In the genomic region with DNA sequence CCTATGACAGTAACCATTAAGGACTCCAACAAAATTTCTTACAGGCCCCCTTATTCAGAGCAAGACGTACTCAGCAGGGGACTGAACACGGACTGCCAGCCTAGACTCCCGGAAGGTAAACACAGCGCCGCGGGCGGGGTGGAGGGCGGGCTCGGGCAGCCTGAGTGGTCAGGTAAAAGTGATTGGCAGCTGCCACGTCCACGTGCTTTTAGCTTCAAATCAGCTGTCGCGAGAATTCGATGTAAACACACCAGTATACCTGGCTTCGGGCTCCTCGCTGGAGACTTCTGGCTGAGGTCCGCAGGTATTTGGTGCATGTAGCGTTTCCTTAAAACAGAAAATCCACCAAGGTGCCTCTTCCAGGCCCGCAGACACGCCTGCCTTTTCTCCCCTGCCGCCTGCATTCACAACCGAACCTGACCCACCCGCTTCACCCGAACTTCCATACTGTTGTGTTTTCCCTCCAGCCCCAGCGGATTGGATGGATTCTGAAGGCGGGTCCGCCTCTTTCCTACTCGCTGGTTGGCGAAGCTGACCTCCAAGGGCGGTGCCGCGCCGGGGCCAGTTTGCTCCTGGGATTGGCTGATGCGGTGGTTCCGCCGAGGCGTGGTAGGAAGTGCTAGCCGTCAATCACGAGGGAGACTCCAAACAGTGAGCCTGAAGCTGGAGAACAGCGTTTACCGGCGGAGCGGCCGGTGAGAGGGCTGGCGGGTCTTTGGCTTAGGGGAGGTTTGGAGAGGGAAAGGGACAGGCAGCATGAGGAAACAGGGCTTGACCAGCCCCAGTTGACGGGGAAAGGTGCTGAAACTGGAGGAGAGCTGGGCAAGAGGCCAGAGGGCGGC, we compare ENCODE assay signal across 8 mouse cellular contexts. TPM values are rescaled to one million over a fixed set of nuclear protein-coding genes. Genes with fewer than 3 reads are reported as not detected.
DNase-seq lines count a peak whose midpoint lies in the region; ATAC-seq and TF ChIP-seq lines count a peak whose summit lies in the region.

A gene (plus strand): TSS at position 629 of the 842 bp plus-strand sequence.

- H3K27me3 ChIP-seq in E14TG2a.4 (ENCODE audit: insufficient read depth, low read length), result no peaks in the 10 kb centered on the region
- no peaks in the 10 kb centered on the region for H3K27me3 ChIP-seq in forebrain, embryonic 12.5 days
- H3K27me3 ChIP-seq in heart, postnatal 0 days (ENCODE audit: control insufficient read depth, insufficient read depth, low read length), result no peaks in the 10 kb centered on the region
- H3K27me3 ChIP-seq in liver, embryonic 16.5 days (ENCODE audit: control insufficient read depth, insufficient read depth, low read depth, low read length), result no peaks in the 10 kb centered on the region
- no peaks in the 10 kb centered on the region for H3K27me3 ChIP-seq in neural tube, embryonic 13.5 days
- H3K27me3 ChIP-seq in testis, adult 2 months (ENCODE audit: control insufficient read depth, insufficient read depth, low read length), result no peaks in the 10 kb centered on the region

- H3K27ac ChIP-seq in forebrain, embryonic 12.5 days, result no peak within 1 kb of the TSS
- peak within 1 kb of the TSS; percentile 77 for H3K27ac ChIP-seq in heart, postnatal 0 days (ENCODE audit: low read depth)
- H3K27ac ChIP-seq in liver, embryonic 16.5 days (ENCODE audit: low read length), result peak within 1 kb of the TSS; percentile 90
- H3K27ac ChIP-seq in neural tube, embryonic 13.5 days (replicated peaks), result peak within 1 kb of the TSS; percentile 56; the same call in 1 of the 2 replicates
- peak within 1 kb of the TSS; percentile 91 for H3K27ac ChIP-seq in testis, adult 2 months (ENCODE audit: control insufficient read depth, insufficient read depth, low read depth, low read length)

- H3K36me3 ChIP-seq in E14TG2a.4 (ENCODE audit: insufficient read depth, low read length), result peaks cover 32% of the 10 kb centered on the region
- no peaks in the 10 kb centered on the region for H3K36me3 ChIP-seq in forebrain, embryonic 12.5 days (replicated peaks)
- H3K36me3 ChIP-seq in heart, postnatal 0 days (replicated peaks; ENCODE audit: control insufficient read depth, insufficient read depth, low read length), result no peaks in the 10 kb centered on the region; the same call in 1 of the 2 replicates
- no peaks in the 10 kb centered on the region for H3K36me3 ChIP-seq in liver, embryonic 16.5 days (ENCODE audit: control insufficient read depth, insufficient read depth)
- H3K36me3 ChIP-seq in neural tube, embryonic 13.5 days, result peaks cover 11% of the 10 kb centered on the region
- no peaks in the 10 kb centered on the region; the same call in 1 of the 2 replicates for H3K36me3 ChIP-seq in testis, adult 2 months (ENCODE audit: control insufficient read depth, insufficient read depth, low read length)

- H3K9me3 ChIP-seq in E14TG2a.4 (ENCODE audit: low read length), result no peaks in the 10 kb centered on the region
- no peaks in the 10 kb centered on the region for H3K9me3 ChIP-seq in forebrain, embryonic 12.5 days
- H3K9me3 ChIP-seq in heart, postnatal 0 days (replicated peaks; ENCODE audit: control insufficient read depth, low read length), result no peaks in the 10 kb centered on the region
- H3K9me3 ChIP-seq in liver, embryonic 16.5 days (replicated peaks; ENCODE audit: control insufficient read depth, low read length), result no peaks in the 10 kb centered on the region
- H3K9me3 ChIP-seq in neural tube, embryonic 13.5 days, result no peaks in the 10 kb centered on the region

- peak within 1 kb of the TSS; percentile 94 for H3K4me2 ChIP-seq in forebrain, embryonic 12.5 days
- H3K4me2 ChIP-seq in heart, postnatal 0 days (ENCODE audit: low read depth, low read length), result peak within 1 kb of the TSS; percentile 82
- peak within 1 kb of the TSS; percentile 77 for H3K4me2 ChIP-seq in liver, embryonic 16.5 days (ENCODE audit: low read depth, low read length)
- H3K4me2 ChIP-seq in neural tube, embryonic 13.5 days, result peak within 1 kb of the TSS; percentile 90

- peaks cover 32% of the 10 kb centered on the region for H3K4me1 ChIP-seq in E14TG2a.4 (replicated peaks; ENCODE audit: low read depth, low read length)
- H3K4me1 ChIP-seq in forebrain, embryonic 12.5 days, result peaks cover 16% of the 10 kb centered on the region
- H3K4me1 ChIP-seq in heart, postnatal 0 days (ENCODE audit: control insufficient read depth, insufficient read depth), result no peaks in the 10 kb centered on the region
- peaks cover 24% of the 10 kb centered on the region for H3K4me1 ChIP-seq in liver, embryonic 16.5 days (ENCODE audit: control insufficient read depth, low read depth, low read length)
- peaks cover 12% of the 10 kb centered on the region for H3K4me1 ChIP-seq in neural tube, embryonic 13.5 days (replicated peaks)
- peaks cover 2% of the 10 kb centered on the region; the same call in 1 of the 2 replicates for H3K4me1 ChIP-seq in testis, adult 2 months (ENCODE audit: control insufficient read depth, insufficient read depth, low read length)

- peak; percentile 99 for ATAC-seq in forebrain, embryonic 12.5 days (ENCODE audit: low FRiP score)
- ATAC-seq in heart, postnatal 0 days (ENCODE audit: insufficient read depth, low read depth), result peak; percentile 99
- peak; percentile 96 for ATAC-seq in liver, embryonic 16.5 days (ENCODE audit: low read depth)
- ATAC-seq in neural tube, embryonic 13.5 days (ENCODE audit: low read depth), result peak; percentile 99

- WGBS in forebrain, embryonic 12.5 days, result under 1% methylated on average over 47 of the region's 47 CpGs
- WGBS in heart, postnatal 0 days, result under 1% methylated on average over 47 of the region's 47 CpGs
- WGBS in liver, embryonic 16.5 days (ENCODE audit: insufficient replicate concordance), result under 1% methylated on average over 47 of the region's 47 CpGs
- under 1% methylated on average over 47 of the region's 47 CpGs for WGBS in neural tube, embryonic 13.5 days

- TF ChIP-seq CTCF in E14TG2a.4 (conservative IDR thresholded peaks at IDR 0.05; ENCODE audit: low read length), result no peak
- no peak for TF ChIP-seq CTCF in heart, postnatal 0 days (IDR thresholded peaks at IDR 0.05; ENCODE audit: low read depth)
- no peak for TF ChIP-seq CTCF in testis, adult 2 months (IDR thresholded peaks at IDR 0.05; ENCODE audit: control insufficient read depth, insufficient read depth, insufficient replicate concordance, low read depth, low read length)

- TF ChIP-seq EP300 in heart, postnatal 0 days (IDR thresholded peaks at IDR 0.05; ENCODE audit: low read depth), result peak; percentile 91

- TF ChIP-seq POLR2A in testis, adult 2 months (IDR thresholded peaks at IDR 0.05; ENCODE audit: control insufficient read depth, low read depth, low read length), result peak; percentile 90

- peak within 1 kb of the TSS; percentile 95 for H3K4me3 ChIP-seq in E14TG2a.4 (replicated peaks; ENCODE audit: low read length)
- peak within 1 kb of the TSS; percentile 60 for H3K4me3 ChIP-seq in forebrain, embryonic 12.5 days (replicated peaks)
- peak within 1 kb of the TSS; percentile 73 for H3K4me3 ChIP-seq in heart, postnatal 0 days (ENCODE audit: low read depth, low read length)
- H3K4me3 ChIP-seq in liver, embryonic 16.5 days (ENCODE audit: low read depth, low read length), result peak within 1 kb of the TSS; percentile 91
- peak within 1 kb of the TSS; percentile 80 for H3K4me3 ChIP-seq in neural tube, embryonic 13.5 days
- peak within 1 kb of the TSS; percentile 91 for H3K4me3 ChIP-seq in testis, adult 2 months (ENCODE audit: control insufficient read depth, low read depth, low read length)

- H3K9ac ChIP-seq in forebrain, embryonic 12.5 days, result peak within 1 kb of the TSS; percentile 69
- H3K9ac ChIP-seq in heart, postnatal 0 days (replicated peaks; ENCODE audit: low read depth, low read length), result peak within 1 kb of the TSS; percentile 83
- H3K9ac ChIP-seq in liver, embryonic 16.5 days (ENCODE audit: low read depth, low read length), result peak within 1 kb of the TSS; percentile 93
- H3K9ac ChIP-seq in neural tube, embryonic 13.5 days, result peak within 1 kb of the TSS; percentile 86

- peak; percentile 99 for DNase-seq in c-Kit-positive CD71-positive TER-119-positive erythroid progenitor cells, embryonic 14.5 days (ENCODE audit: low spot score)
- peak; percentile 99 for DNase-seq in heart, postnatal 0 days (ENCODE audit: low spot score)
- DNase-seq in kidney, postnatal 4 days, result peak; percentile 98 to 99

RNA-seq across cellular contexts. Expression of the gene that starts here (rescaled TPM):
- polyA plus RNA-seq in forebrain, embryonic 12.5 days (2016; fragmentation: Nextera tagmentation; extraction: Ambion mirVana), result 19.1 and 20.4 TPM in 2 replicates
- total RNA-seq in heart, postnatal 0 days (2014; rRNA removed; ENCODE audit: low replicate concordance), result 31.0 and 37.4 TPM in 2 replicates
- polyA plus RNA-seq in heart, postnatal 0 days (2015; fragmentation: Nextera tagmentation; extraction: Ambion mirVana), result 18.5 and 20.1 TPM in 2 replicates
- 18.7 and 19.1 TPM in 2 replicates for polyA plus RNA-seq in liver, embryonic 16.5 days (2015; fragmentation: Nextera tagmentation; extraction: Ambion mirVana)
- 37.7 and 37.8 TPM in 2 replicates for polyA plus RNA-seq in neural tube, embryonic 13.5 days (2015; fragmentation: Nextera tagmentation; extraction: Ambion mirVana)
- 21.8 and 23.4 TPM in 2 replicates for polyA plus RNA-seq in testis, adult 2 months (2012; rRNA removed)
